Mouse (Mus musculus): Measurements from ENCODE around the gene Hbs1l.

The Hbs1l gene

DNA sequence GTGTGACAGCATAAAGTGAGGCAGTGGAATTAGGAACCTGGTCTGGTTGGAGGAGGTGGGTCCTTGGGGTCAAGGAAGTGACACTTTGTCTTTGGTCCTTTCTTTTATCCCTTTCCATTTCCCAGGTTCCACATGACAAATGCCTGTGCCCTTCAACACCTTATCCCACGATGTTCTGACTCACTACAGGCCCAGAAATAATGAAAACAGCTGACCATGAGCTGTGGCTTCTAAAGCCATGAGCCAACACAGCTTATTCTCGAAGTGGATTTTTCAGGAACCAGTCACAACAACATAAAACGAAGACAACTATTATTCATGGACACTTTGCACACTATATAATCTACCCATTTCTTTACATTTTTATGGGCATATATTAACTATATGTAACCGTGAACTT, 119.3 kb downstream of the Hbs1l start:
- ChIA-PET POLR2A (interaction anchor here in 1 of 4 experiments (1.1 kb wide), 1 partner anchor 14 kb away, joined by 3 read pairs; no protein-coding TSS in a partner anchor), CTCF (no interaction called here)

DNA sequence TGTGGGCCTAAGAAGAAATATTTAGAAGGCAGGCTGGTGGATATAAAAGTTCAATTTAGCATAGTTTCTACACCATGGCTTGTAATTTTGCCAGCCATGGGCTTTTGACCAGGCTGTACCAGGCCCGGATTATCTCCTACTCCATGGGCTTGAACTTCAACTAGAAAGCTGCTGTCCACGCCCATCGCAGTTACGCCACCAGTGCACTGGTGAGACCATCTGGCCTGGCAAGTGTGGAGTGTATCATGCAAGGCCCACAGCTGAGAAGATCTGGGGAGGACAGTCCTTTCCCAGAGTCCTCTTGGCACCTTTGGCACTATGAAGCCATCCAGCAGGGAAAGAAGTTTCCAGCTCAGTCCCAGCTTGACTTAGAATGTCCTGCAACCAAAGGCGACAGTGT, 120.4 kb downstream of the Hbs1l start:
- CTCF ChIA-PET = no interaction called here
- POLR2A ChIA-PET = no interaction called here
